Mouse (Mus musculus): ENCODE data around the gene Kifc1. TPM values are rescaled to one million over a fixed set of nuclear protein-coding genes. Genes with fewer than 3 reads are reported as not detected.
"Not testable (repeated sequence)": the region's sequence is repeated elsewhere in the genome, so short reads cannot be mapped to it uniquely, and the experiment has no call there.

Kifc1 gene
- polyA plus RNA-seq, 1 experiment from 2014 or later = 7.4 TPM

DNA sequence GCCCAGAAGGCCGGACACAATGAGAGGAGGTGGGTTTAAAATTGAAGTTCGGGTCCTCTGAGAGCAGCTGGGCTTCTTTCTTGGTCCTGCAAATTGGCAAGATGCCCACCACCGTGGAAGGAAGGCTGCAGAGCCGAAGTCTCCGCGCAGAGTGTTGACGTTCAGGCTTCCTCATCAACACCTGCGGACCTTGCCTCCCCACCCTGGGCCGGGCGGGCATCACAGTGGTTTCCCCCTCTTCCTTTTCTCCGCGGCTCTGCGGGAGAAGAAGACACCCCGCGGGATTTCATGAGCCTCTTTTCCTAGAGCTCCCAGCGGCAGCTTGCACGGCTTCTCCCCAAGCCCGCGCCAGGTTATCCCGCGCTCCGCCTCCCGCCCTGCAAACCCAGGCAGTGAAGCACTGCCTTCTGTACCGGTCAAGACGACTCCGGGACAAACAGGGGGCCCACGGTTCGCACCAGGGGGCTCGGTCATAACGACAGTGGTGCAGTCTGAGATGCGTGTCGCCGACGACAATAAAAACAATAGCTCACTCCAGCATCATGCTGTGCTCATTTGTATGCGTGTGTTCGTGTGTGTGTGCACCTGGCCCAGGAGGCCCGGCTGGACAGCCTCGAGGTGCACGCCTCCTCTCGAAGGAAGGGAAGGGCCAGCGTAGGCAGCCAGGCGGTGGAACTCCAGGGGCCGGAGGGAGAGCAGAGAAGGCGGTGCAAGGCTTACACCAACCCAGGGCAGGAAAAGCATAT lies 18.0 kb upstream of the Kifc1 start:
- Histone ChIP-seq H3K4me2 (peak overlapping the region; percentile 99), H3K9me3 (no peaks in the 10 kb centered on the region), H3K4me1 (peaks cover 24% of the 10 kb centered on the region), H3K9ac (peak overlapping the region; percentile 87), H3K36me3 (replicated peaks) (peaks cover 24% of the 10 kb centered on the region), H3K27ac (peak overlapping the region; percentile 91), H3K4me3 (replicated peaks) (peak overlapping the region; percentile 84), H3K27me3 (no peaks in the 10 kb centered on the region)
- under 1% methylated on average over 44 of the region's 44 CpGs for WGBS
- peak; percentile 67 for ATAC-seq (ENCODE audit: low FRiP score)

DNA sequence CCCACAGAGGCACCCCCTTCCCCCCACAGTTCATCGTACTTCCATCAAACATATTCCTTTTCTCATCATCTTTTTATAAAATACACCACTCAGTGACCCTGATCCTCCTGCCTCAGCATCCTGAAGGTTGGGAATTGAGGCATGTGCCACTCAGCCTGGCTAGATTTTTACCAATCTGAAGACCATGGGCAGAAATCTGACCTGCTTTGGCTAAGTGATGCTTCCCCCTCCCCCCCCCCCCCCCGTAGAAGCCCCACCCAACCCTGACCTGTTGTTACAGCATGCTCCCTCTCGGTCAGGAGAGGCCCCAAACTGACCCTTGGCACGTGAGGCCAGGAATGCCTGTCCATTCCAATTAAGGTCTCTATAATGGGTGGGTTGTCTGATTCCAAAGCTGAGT lies 14.4 kb upstream of the Kifc1 start, which contains the start of gene Platr17:
Gene Platr17, plus strand, starts transcription at position 301 of the 400 bp plus-strand sequence.
- H3K4me2 ChIP-seq; H3K9me3 ChIP-seq; H3K9ac ChIP-seq; H3K27me3 ChIP-seq; H3K36me3 ChIP-seq (replicated peaks); ATAC-seq (ENCODE audit: low FRiP score); H3K27ac ChIP-seq; H3K4me3 ChIP-seq (replicated peaks): not testable (repeated sequence)
- 32% methylated on average over 3 of the region's 4 CpGs for WGBS
- H3K4me1 ChIP-seq = peaks cover 12% of the 10 kb centered on the region

DNA sequence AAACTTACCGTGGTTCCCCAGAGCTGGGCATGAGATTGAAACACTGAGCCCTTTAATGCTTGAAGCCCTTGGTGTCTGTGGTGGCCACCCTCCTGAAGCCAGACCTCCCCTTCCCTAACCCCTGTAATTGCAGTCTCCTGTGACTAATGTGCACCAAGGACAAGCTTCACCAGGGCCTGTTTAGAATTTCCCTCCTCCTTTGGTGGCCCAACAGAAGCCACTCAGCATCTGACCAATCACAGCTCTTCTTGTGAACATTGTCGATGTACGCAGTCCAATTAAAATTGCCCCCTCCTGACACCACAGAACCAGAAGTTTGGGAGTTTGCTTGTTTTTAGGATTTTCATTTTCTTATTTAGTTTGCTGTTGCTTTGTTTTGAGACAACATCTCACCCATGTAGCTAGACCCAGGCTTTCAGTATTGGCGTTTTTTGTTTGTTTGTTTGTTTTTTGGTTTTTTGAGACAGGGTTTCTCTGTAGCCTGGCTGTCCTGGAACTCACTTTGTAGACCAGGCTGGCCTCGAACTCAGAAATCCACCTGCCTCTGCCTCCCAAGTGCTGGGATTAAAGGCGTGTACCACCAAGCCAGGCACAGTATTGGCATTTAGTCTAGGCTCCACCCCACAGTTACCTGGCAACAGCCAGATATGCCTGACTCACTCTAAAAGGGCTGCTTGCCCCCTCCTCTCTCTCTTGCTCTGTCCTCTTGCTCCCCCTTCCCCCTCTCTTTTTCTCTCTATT lies 13.6 kb upstream of the Kifc1 start:
- H3K36me3 ChIP-seq (replicated peaks); ATAC-seq (ENCODE audit: low FRiP score); H3K27me3 ChIP-seq; H3K4me2 ChIP-seq; H3K9me3 ChIP-seq; H3K9ac ChIP-seq; H3K4me3 ChIP-seq (replicated peaks); H3K27ac ChIP-seq: not testable (repeated sequence)
- 81% methylated on average over 6 of the region's 6 CpGs for WGBS
- peaks cover 11% of the 10 kb centered on the region for H3K4me1 ChIP-seq

DNA sequence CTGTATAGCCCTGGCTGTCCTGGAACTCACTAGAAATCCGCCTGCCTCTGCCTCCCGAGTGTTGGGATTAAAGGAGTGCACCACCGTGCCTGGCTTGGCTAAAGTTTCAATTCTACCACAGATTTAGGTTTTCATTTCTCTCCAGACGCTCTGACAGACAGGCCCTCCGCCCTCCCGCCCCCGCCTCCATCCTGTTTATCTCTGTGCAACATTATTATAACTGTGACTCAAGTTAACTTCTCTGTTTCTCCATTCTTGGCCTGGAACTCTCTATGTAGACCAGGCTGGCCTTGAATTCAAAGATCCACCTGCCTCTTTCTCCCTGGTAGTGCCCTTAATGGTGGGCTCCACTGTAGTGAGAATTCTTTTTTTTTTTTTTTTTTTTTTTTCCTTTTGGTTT lies 12.0 kb upstream of the Kifc1 start:
- no peak overlapping the region for H3K4me2 ChIP-seq
- H3K4me3 ChIP-seq (replicated peaks) = no peak overlapping the region
- no peak for ATAC-seq (ENCODE audit: low FRiP score)
- H3K27ac ChIP-seq = no peak overlapping the region
- 0 out of 2 replicates have a peak, but pooled peaks cover under 1% of the 10 kb centered on the region for H3K4me1 ChIP-seq
- H3K27me3 ChIP-seq = no peaks in the 10 kb centered on the region
- H3K9ac ChIP-seq = no peak overlapping the region
- H3K36me3 ChIP-seq (replicated peaks) = no peaks in the 10 kb centered on the region
- WGBS = 90% methylated on average over 7 of the region's 7 CpGs
- no peaks in the 10 kb centered on the region for H3K9me3 ChIP-seq

DNA sequence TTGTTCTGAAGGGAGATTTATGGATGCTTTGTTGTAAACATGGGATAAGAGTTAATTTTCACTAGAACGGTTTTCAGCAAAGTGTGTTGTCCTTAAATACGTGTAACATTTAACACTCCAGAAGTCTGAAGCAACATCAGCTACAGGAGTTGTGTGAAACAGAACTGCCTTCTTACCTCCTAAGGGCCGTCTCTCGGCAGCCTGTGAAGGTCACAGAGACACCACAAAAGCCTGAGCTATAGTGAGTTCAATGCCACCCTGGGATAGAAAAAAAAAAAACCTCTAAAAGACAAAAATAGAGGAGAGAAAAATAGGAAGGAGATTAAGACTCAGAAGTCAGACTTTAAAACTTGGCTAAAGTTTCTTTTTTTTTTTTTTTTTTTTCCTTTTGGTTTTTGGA lies 11.6 kb upstream of the Kifc1 start:
- no peaks in the 10 kb centered on the region for H3K27me3 ChIP-seq
- WGBS = 75% methylated on average over 4 of the region's 4 CpGs
- no peak for ATAC-seq (ENCODE audit: low FRiP score)
- H3K4me3 ChIP-seq (replicated peaks) = no peak overlapping the region
- no peaks in the 10 kb centered on the region for H3K4me1 ChIP-seq
- H3K4me2 ChIP-seq = no peak overlapping the region
- no peak overlapping the region for H3K27ac ChIP-seq
- no peaks in the 10 kb centered on the region for H3K9me3 ChIP-seq
- no peaks in the 10 kb centered on the region for H3K36me3 ChIP-seq (replicated peaks)
- no peak overlapping the region for H3K9ac ChIP-seq

DNA sequence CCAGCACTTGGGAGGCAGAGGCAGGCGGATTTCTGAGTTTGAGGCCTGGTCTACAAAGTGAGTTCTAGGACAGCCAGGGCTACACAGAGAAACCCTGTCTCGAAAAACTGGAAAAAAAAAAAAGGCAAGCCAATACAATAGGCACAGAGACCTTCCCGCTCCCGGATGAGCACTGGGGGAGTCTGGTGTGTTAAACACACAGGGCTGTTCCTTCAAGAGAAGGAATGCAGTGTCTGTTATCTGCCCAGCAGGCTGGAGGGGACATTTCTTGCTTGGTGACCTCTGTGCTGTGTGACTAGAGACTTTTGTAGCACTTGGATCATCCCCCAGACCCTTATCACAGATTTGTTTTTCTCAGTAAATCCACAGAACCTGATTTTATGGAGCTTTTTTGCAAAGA lies 11.2 kb upstream of the Kifc1 start:
- Histone ChIP-seq H3K4me3 (replicated peaks) (no peak overlapping the region), H3K9ac (no peak overlapping the region), H3K4me1 (no peaks in the 10 kb centered on the region), H3K9me3 (no peaks in the 10 kb centered on the region), H3K27me3 (no peaks in the 10 kb centered on the region), H3K27ac (no peak overlapping the region), H3K36me3 (replicated peaks) (no peaks in the 10 kb centered on the region), H3K4me2 (no peak overlapping the region)
- 78% methylated on average over 4 of the region's 4 CpGs for WGBS
- no peak for ATAC-seq (ENCODE audit: low FRiP score)

DNA sequence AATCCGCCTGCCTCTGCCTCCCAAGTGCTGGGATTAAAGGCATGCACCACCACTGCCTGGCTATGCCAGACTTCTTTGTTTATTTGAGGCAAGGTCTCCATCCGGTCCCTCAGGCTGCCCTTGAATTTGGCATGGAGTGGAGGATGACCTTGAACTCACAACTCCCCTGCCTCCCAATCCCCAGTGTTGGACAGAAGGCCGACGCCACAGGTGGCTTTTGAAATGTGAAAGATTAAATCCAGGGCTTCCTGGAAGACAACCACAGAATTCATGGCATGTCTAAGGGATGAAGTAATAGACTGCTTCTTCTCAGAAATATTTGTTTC lies 10.5 kb upstream of the Kifc1 start:
- no peak for ATAC-seq (ENCODE audit: low FRiP score)
- 89% methylated on average over 4 of the region's 4 CpGs for WGBS
- no peaks in the 10 kb centered on the region for H3K36me3 ChIP-seq (replicated peaks)
- no peak overlapping the region for H3K9ac ChIP-seq
- H3K9me3 ChIP-seq = no peaks in the 10 kb centered on the region
- no peak overlapping the region for H3K4me3 ChIP-seq (replicated peaks)
- no peak overlapping the region for H3K4me2 ChIP-seq
- H3K27me3 ChIP-seq = no peaks in the 10 kb centered on the region
- no peak overlapping the region for H3K27ac ChIP-seq
- H3K4me1 ChIP-seq = no peaks in the 10 kb centered on the region

DNA sequence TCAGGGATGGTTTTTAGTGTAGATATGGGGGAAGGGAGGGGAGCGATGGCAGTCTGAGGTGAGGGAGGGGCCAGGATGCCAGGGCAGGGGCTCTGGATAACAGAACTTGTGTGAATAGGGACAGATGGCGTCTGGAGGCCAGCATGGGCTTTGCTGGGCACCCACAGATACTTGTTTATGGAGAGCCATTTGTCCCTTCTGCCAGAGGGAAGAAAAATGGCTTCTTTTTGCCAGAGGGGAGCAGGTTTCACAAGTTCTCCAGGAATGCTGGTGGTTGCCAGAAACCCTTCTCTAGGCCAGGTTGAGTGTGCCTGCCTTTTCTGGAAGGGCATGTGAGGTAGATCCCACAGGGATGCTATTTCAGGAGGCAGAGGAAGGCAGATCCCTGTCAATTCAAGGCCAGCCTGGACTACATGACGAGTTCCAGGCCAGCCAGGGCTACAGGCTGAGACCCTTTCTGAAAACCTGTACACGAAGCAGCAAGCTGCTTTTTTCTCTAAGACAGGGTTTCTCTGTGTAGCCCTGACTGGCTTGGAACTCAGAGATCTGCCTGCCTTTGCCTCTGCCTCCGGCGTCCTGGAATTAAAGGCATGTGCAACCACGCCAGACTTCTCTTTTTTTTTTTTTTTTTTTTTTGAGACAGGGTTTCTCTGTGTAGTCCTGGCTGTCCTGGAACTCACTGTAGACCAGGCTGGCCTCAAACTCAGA lies 10.0 kb upstream of the Kifc1 start:
- Histone ChIP-seq H3K27me3 (no peaks in the 10 kb centered on the region), H3K4me2 (no peak overlapping the region), H3K9ac (0 out of 2 replicates have a peak overlapping the region, but pooled peaks have one; percentile 1), H3K4me3 (replicated peaks) (no peak overlapping the region), H3K9me3 (no peaks in the 10 kb centered on the region), H3K36me3 (replicated peaks) (no peaks in the 10 kb centered on the region), H3K4me1 (no peaks in the 10 kb centered on the region), H3K27ac (no peak overlapping the region)
- no peak for ATAC-seq (ENCODE audit: low FRiP score)
- 74% methylated on average over 7 of the region's 7 CpGs for WGBS

DNA sequence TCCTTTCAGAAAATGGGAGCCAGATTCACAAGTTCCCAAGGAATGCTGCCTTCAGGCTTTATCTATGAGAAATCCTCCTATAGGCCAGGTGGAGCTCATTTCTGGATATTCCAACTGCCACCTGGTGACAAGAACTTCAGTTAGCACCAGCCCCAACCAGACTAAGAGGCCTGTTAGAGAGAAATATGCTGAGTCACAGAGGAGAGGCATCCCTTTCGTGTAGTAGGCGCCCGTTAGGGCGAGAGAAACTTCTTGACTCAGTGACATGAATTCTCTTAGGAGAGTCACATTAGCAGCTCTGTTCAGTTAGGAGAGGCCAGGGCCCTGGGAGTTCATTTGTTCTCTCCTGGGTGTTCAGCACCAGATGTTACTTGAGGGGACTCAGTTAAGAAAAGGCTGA lies 9.2 kb upstream of the Kifc1 start:
- no peak overlapping the region for H3K9ac ChIP-seq
- ATAC-seq (ENCODE audit: low FRiP score) = no peak
- 86% methylated on average over 4 of the region's 4 CpGs for WGBS

DNA sequence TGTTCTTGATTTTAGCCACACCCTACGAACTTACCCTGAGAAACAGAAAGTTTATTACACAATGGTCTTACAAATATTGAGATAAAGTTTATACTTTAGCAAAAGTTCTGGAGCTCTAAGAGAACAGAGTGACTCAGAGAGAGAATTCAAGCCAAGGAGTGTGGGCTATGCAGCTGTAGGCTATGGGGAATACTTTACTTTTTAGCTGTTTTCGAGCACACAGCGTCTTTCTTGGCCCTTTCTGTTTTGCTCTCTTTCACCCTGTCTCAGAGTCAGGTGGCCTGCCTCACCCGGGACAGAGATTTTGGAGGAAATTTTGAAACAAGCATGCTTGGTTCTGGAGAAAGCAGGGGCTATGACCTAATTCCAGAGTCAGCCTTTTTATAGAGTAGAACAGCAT lies 7.7 kb upstream of the Kifc1 start:
- H3K4me1 ChIP-seq; H3K4me3 ChIP-seq (replicated peaks); H3K27ac ChIP-seq; H3K27me3 ChIP-seq; H3K4me2 ChIP-seq; ATAC-seq (ENCODE audit: low FRiP score); H3K9ac ChIP-seq; H3K9me3 ChIP-seq; H3K36me3 ChIP-seq (replicated peaks): not testable (repeated sequence)
- 80% methylated on average over 4 of the region's 4 CpGs for WGBS

More for the DNA sequence above, 9.2 kb upstream of the Kifc1 start:
- no peaks in the 10 kb centered on the region for H3K36me3 ChIP-seq (replicated peaks)
- H3K9me3 ChIP-seq = no peaks in the 10 kb centered on the region
- H3K27ac ChIP-seq = no peak overlapping the region
- no peak overlapping the region for H3K4me2 ChIP-seq
- no peaks in the 10 kb centered on the region; the same call in 1 of the 2 replicates for H3K27me3 ChIP-seq
- H3K4me3 ChIP-seq (replicated peaks) = no peak overlapping the region
- no peaks in the 10 kb centered on the region for H3K4me1 ChIP-seq

DNA sequence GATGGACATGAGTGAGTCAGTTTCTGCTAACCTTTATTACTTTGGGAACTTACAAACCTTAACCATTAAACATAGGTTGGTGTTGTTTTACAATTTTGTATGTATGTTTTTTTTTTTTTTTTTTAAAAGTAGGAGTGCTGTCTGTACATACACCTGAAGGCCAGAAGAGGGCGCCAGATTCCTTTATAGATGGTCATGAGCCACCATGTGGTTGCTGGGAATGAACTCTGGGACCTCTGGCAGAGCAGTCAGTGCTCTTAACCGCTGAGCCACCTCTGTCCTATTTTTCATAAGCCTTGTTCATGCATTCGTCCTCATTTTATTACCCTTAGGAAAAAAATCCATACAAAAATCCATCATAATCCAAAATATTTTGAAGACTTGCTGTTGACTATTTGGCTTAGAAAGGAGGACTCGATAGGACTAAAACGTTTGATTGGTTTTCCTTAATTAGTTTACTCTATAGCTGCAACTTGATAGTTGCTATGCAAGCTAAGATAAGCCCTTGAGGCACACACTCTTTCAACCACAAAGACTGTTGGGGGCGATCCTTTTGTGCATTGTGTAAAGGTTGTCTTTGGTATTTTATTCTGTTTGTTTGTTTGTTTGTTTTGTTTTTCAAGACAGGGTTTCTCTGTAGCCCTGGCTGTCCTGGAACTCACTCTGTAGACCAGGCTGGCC lies 6.8 kb upstream of the Kifc1 start:
- ATAC-seq (ENCODE audit: low FRiP score) = no peak
- Histone ChIP-seq H3K9me3 (no peaks in the 10 kb centered on the region), H3K9ac (no peak overlapping the region), H3K4me2 (no peak overlapping the region), H3K4me1 (no peaks in the 10 kb centered on the region), H3K27ac (no peak overlapping the region), H3K4me3 (replicated peaks) (no peak overlapping the region), H3K36me3 (replicated peaks) (no peaks in the 10 kb centered on the region), H3K27me3 (no peaks in the 10 kb centered on the region; the same call in 1 of the 2 replicates)
- 39% methylated on average over 6 of the region's 6 CpGs for whole genome bisulfite sequencing

DNA sequence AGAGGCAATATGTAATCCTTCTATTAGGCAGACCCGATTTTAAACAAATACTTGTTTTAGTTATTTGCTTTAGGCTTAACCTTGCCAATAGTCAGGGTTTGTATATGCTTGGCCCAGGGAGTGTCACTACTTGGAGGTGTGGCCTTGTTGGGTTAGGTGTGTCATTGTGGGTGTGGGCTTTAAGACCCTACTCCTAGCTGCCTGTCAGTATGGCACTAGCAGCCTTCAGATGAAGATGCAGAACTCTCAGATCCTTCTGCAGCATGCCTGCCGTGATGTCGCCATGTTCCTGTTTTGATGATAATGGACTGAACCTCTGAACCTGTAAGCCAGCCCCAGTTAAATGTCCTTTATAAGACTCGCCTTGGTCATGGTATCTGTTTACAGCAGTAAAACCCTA lies 2.5 kb upstream of the Kifc1 start:
- H3K27me3 ChIP-seq; H3K36me3 ChIP-seq (replicated peaks); H3K9ac ChIP-seq; ATAC-seq (ENCODE audit: low FRiP score); H3K27ac ChIP-seq; H3K4me3 ChIP-seq (replicated peaks); H3K9me3 ChIP-seq; H3K4me2 ChIP-seq: not testable (repeated sequence)
- WGBS = 82% methylated on average over 4 of the region's 4 CpGs
- H3K4me1 ChIP-seq = peaks cover 13% of the 10 kb centered on the region

Measured in forebrain, embryonic 12.5 days (tissue).